8 mouse cellular contexts compared by ENCODE assay signal in genomic region chr9:109094553-109095136, GRCm38 (mm10). TPM values are rescaled to one million over a fixed set of nuclear protein-coding genes. Genes with fewer than 3 reads are reported as not detected.
DNase-seq lines count a peak whose midpoint lies in the region.

No protein-coding gene starts in this region.

- 0 out of 2 replicates have a peak, but pooled peaks cover 10% of the 10 kb centered on the region for H3K27me3 ChIP-seq in forebrain, embryonic 10.5 days (ENCODE audit: poor library complexity, severe bottlenecking)
- H3K27me3 ChIP-seq in megakaryocyte, embryonic 14.5 days (replicated peaks) = peaks cover 58% of the 10 kb centered on the region

- no peaks in the 10 kb centered on the region for H3K9me3 ChIP-seq in forebrain, embryonic 10.5 days
- H3K9me3 ChIP-seq in megakaryocyte, embryonic 14.5 days = no peaks in the 10 kb centered on the region

- peak overlapping the region; percentile 83 for H3K4me3 ChIP-seq in forebrain, embryonic 10.5 days
- peak overlapping the region; percentile 91 for H3K4me3 ChIP-seq in megakaryocyte, embryonic 14.5 days (replicated peaks)

- peak; percentile 55 to 63 for DNase-seq in urinary bladder, adult 18-20 months (ENCODE audit: low spot score in 2 of 2)
- no peak for DNase-seq in urinary bladder, adult 2 months (ENCODE audit: low spot score)
- peak; percentile 68 for DNase-seq in forebrain, embryonic 10.5 days (ENCODE audit: extremely low spot score, low spot score)
- DNase-seq in kidney, postnatal 14 days = peak; percentile 54
- no peak for DNase-seq in frontal cortex, postnatal 25 days (ENCODE audit: low spot score in 2 of 2)
- DNase-seq in spleen, adult 12 weeks (ENCODE audit: low spot score) = no peak
- no peak for DNase-seq in natural killer cell, adult 2 months (ENCODE audit: low spot score in 2 of 2)

- peaks cover 84% of the 10 kb centered on the region for H3K4me1 ChIP-seq in forebrain, embryonic 10.5 days
- H3K4me1 ChIP-seq in megakaryocyte, embryonic 14.5 days = peaks cover 26% of the 10 kb centered on the region

- peaks cover 39% of the 10 kb centered on the region for H3K36me3 ChIP-seq in forebrain, embryonic 10.5 days (replicated peaks)
- peaks cover 37% of the 10 kb centered on the region for H3K36me3 ChIP-seq in megakaryocyte, embryonic 14.5 days (replicated peaks; ENCODE audit: low read length)

- H3K27ac ChIP-seq in forebrain, embryonic 10.5 days = peak overlapping the region; percentile 100

- under 1% methylated on average over 21 of the region's 21 CpGs for WGBS in forebrain, embryonic 10.5 days

RNA-seq across cellular contexts. Expression of gene Plxnb1, which starts 0.5 kb away (rescaled TPM):
- 19.9 and 26.2 TPM in 2 replicates for polyA plus RNA-seq in urinary bladder, adult 2 months (2012; rRNA removed)
- 27.0 and 28.9 TPM in 2 replicates for polyA plus RNA-seq in forebrain, embryonic 10.5 days (2016; fragmentation: Nextera tagmentation; extraction: Ambion mirVana)
- polyA plus RNA-seq in megakaryocyte, embryonic 14.5 days (2012; ENCODE audit: insufficient read depth, low replicate concordance) = not detected in 2 replicates

RNA-seq across cellular contexts. Expression of gene Tma7, which starts 12.3 kb away (rescaled TPM):
- 118 and 126 TPM in 2 replicates for polyA plus RNA-seq in urinary bladder, adult 2 months (2012; rRNA removed)
- polyA plus RNA-seq in forebrain, embryonic 10.5 days (2016; fragmentation: Nextera tagmentation; extraction: Ambion mirVana) = 793 and 804 TPM in 2 replicates
- 28.0 and 687 TPM in 2 replicates for polyA plus RNA-seq in megakaryocyte, embryonic 14.5 days (2012; ENCODE audit: insufficient read depth, low replicate concordance)

RNA-seq across cellular contexts. Expression of gene Ccdc51, which starts 12.4 kb away (rescaled TPM):
- polyA plus RNA-seq in urinary bladder, adult 2 months (2012; rRNA removed) = 10.9 and 14.0 TPM in 2 replicates
- 13.3 and 14.7 TPM in 2 replicates for polyA plus RNA-seq in forebrain, embryonic 10.5 days (2016; fragmentation: Nextera tagmentation; extraction: Ambion mirVana)
- 3.8 TPM in 1 of 2 replicates, not detected in the other for polyA plus RNA-seq in megakaryocyte, embryonic 14.5 days (2012; ENCODE audit: insufficient read depth, low replicate concordance)

RNA-seq across cellular contexts. Expression of gene Atrip, which starts 20.7 kb away (rescaled TPM):
- polyA plus RNA-seq in urinary bladder, adult 2 months (2012; rRNA removed) = 17.1 and 17.6 TPM in 2 replicates
- 34.9 and 35.0 TPM in 2 replicates for polyA plus RNA-seq in forebrain, embryonic 10.5 days (2016; fragmentation: Nextera tagmentation; extraction: Ambion mirVana)
- 2.2 and 2.8 TPM in 2 replicates for polyA plus RNA-seq in megakaryocyte, embryonic 14.5 days (2012; ENCODE audit: insufficient read depth, low replicate concordance)

RNA-seq across cellular contexts. Expression of gene Trex1, which starts 35.1 kb away (rescaled TPM):
- polyA plus RNA-seq in urinary bladder, adult 2 months (2012; rRNA removed) = 37.3 and 41.4 TPM in 2 replicates
- polyA plus RNA-seq in forebrain, embryonic 10.5 days (2016; fragmentation: Nextera tagmentation; extraction: Ambion mirVana) = 7.6 and 9.1 TPM in 2 replicates
- polyA plus RNA-seq in megakaryocyte, embryonic 14.5 days (2012; ENCODE audit: insufficient read depth, low replicate concordance) = 25.2 and 49.1 TPM in 2 replicates

Comparison
In these comparisons a context has a peak if more than half of its experiments do, and no peak if none do; other contexts are left out.
1. DNase-seq: peak in urinary bladder, adult 18-20 months (2 of 2), forebrain, embryonic 10.5 days (single experiment) and kidney, postnatal 14 days (single experiment); none in urinary bladder, adult 2 months (single experiment), frontal cortex, postnatal 25 days (0 of 2), spleen, adult 12 weeks (single experiment) and natural killer cell, adult 2 months (0 of 2).
2. RNA of gene Plxnb1, which starts 0.5 kb away (polyA plus RNA-seq): 27.0 to 28.9 TPM in forebrain, embryonic 10.5 days and 19.9 to 26.2 TPM in urinary bladder, adult 2 months; not detected in megakaryocyte, embryonic 14.5 days; every median in the first group is over 10 times any median in the second.